Comparison of ENCODE assay signal across 8 mouse cellular contexts in the genomic region with DNA sequence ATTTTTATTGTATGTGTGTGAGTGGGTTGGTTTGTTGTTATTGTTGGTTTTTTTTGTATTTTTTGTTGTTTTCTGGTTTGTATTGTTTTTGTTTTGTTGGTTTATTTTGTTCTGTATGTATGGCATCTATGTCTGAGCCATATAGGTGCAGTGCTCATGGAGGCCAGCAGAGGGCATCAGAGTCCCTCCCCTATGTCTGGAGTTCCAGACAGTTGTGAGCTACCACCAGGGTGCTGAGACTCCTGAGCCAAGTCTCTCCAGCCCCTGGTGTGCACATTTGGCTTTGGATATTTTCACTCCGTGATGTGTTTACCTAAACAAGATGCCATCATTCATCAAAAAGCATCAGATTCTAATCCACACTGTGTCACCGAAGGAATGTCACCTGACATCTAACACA. TPM values are rescaled to one million over a fixed set of nuclear protein-coding genes. Genes with fewer than 3 reads are reported as not detected.
DNase-seq lines count a peak whose midpoint lies in the region; ATAC-seq and TF ChIP-seq lines count a peak whose summit lies in the region.

No protein-coding gene starts in this region.

- H3K27me3 ChIP-seq in forebrain, embryonic 11.5 days (ENCODE audit: control insufficient read depth, insufficient read depth, low read length): no peaks in the 10 kb centered on the region
- H3K27me3 ChIP-seq in forebrain, embryonic 13.5 days: no peaks in the 10 kb centered on the region
- H3K27me3 ChIP-seq in midbrain, embryonic 11.5 days (ENCODE audit: control insufficient read depth, insufficient read depth, low read length): no peaks in the 10 kb centered on the region
- H3K27me3 ChIP-seq in midbrain, embryonic 16.5 days (ENCODE audit: control insufficient read depth, insufficient read depth, low read depth, low read length): no peaks in the 10 kb centered on the region
- H3K27me3 ChIP-seq in testis, adult 2 months (ENCODE audit: control insufficient read depth, insufficient read depth, low read length): no peaks in the 10 kb centered on the region

- ATAC-seq in forebrain, embryonic 11.5 days (replicated peaks; ENCODE audit: low FRiP score): no peak
- ATAC-seq in forebrain, embryonic 13.5 days: no peak
- ATAC-seq in midbrain, embryonic 11.5 days (ENCODE audit: low FRiP score): no peak
- no peak for ATAC-seq in midbrain, embryonic 16.5 days

- H3K4me3 ChIP-seq in forebrain, embryonic 11.5 days (ENCODE audit: low read depth, low read length): no peak overlapping the region
- no peak overlapping the region for H3K4me3 ChIP-seq in forebrain, embryonic 13.5 days
- no peak overlapping the region for H3K4me3 ChIP-seq in midbrain, embryonic 11.5 days (ENCODE audit: low read depth, low read length)
- no peak overlapping the region for H3K4me3 ChIP-seq in midbrain, embryonic 16.5 days (ENCODE audit: low read depth, low read length)
- no peak overlapping the region for H3K4me3 ChIP-seq in testis, adult 2 months (ENCODE audit: control insufficient read depth, low read depth, low read length)

- no peaks in the 10 kb centered on the region for H3K4me1 ChIP-seq in forebrain, embryonic 11.5 days (replicated peaks; ENCODE audit: control insufficient read depth, insufficient read depth, low read length)
- no peaks in the 10 kb centered on the region for H3K4me1 ChIP-seq in forebrain, embryonic 13.5 days
- H3K4me1 ChIP-seq in midbrain, embryonic 11.5 days (ENCODE audit: control insufficient read depth, insufficient read depth, low read length): no peaks in the 10 kb centered on the region
- H3K4me1 ChIP-seq in midbrain, embryonic 16.5 days (ENCODE audit: control insufficient read depth, insufficient read depth, low read length): no peaks in the 10 kb centered on the region
- H3K4me1 ChIP-seq in testis, adult 2 months (ENCODE audit: control insufficient read depth, insufficient read depth, low read length): no peaks in the 10 kb centered on the region

- H3K27ac ChIP-seq in forebrain, embryonic 11.5 days (ENCODE audit: low read depth, low read length): no peak overlapping the region
- H3K27ac ChIP-seq in forebrain, embryonic 13.5 days: no peak overlapping the region
- H3K27ac ChIP-seq in midbrain, embryonic 11.5 days (ENCODE audit: low read depth, low read length): no peak overlapping the region
- no peak overlapping the region for H3K27ac ChIP-seq in midbrain, embryonic 16.5 days (ENCODE audit: low read length)
- no peak overlapping the region for H3K27ac ChIP-seq in testis, adult 2 months (ENCODE audit: control insufficient read depth, insufficient read depth, low read depth, low read length)

- no peak overlapping the region for H3K9ac ChIP-seq in forebrain, embryonic 11.5 days (ENCODE audit: low read length)
- no peak overlapping the region for H3K9ac ChIP-seq in forebrain, embryonic 13.5 days
- H3K9ac ChIP-seq in midbrain, embryonic 11.5 days (ENCODE audit: low read length): no peak overlapping the region
- H3K9ac ChIP-seq in midbrain, embryonic 16.5 days (ENCODE audit: low read depth, low read length): no peak overlapping the region

- peak; percentile 64 for DNase-seq in forebrain, embryonic 11.5 days (ENCODE audit: low spot score)
- peak; percentile 86 for DNase-seq in midbrain, embryonic 11.5 days (ENCODE audit: low spot score, missing footprints)
- DNase-seq in brain, adult 2 months (ENCODE audit: low read depth, low spot score): peak; percentile 23
- DNase-seq in kidney, postnatal 14 days: peak; percentile 8
- DNase-seq in Muller cell, postnatal 12 days (ENCODE audit: inconsistent ontology term): no peak

- no peak for TF ChIP-seq POLR2A in testis, adult 2 months (IDR thresholded peaks at IDR 0.05; ENCODE audit: control insufficient read depth, low read depth, low read length)

- 86% methylated on average over 2 of the region's 2 CpGs for WGBS in forebrain, embryonic 11.5 days
- 77% methylated on average over 2 of the region's 2 CpGs for WGBS in forebrain, embryonic 13.5 days
- 89% methylated on average over 2 of the region's 2 CpGs for WGBS in midbrain, embryonic 11.5 days
- WGBS in midbrain, embryonic 16.5 days: 86% methylated on average over 2 of the region's 2 CpGs

- peak; percentile 79; the same call in 1 of the 2 replicates for TF ChIP-seq CTCF in testis, adult 2 months (IDR thresholded peaks at IDR 0.05; ENCODE audit: control insufficient read depth, insufficient read depth, insufficient replicate concordance, low read depth, low read length)

- H3K36me3 ChIP-seq in forebrain, embryonic 11.5 days (ENCODE audit: control insufficient read depth, insufficient read depth, low read length): no peaks in the 10 kb centered on the region
- H3K36me3 ChIP-seq in forebrain, embryonic 13.5 days (ENCODE audit: poor library complexity, severe bottlenecking): no peaks in the 10 kb centered on the region
- no peaks in the 10 kb centered on the region for H3K36me3 ChIP-seq in midbrain, embryonic 11.5 days (ENCODE audit: control insufficient read depth, insufficient read depth, low read length)
- H3K36me3 ChIP-seq in midbrain, embryonic 16.5 days (ENCODE audit: control insufficient read depth, insufficient read depth, low read length): no peaks in the 10 kb centered on the region
- H3K36me3 ChIP-seq in testis, adult 2 months (ENCODE audit: control insufficient read depth, insufficient read depth, low read length): no peaks in the 10 kb centered on the region

- H3K9me3 ChIP-seq in forebrain, embryonic 11.5 days (ENCODE audit: control insufficient read depth, low read length): no peaks in the 10 kb centered on the region
- H3K9me3 ChIP-seq in forebrain, embryonic 13.5 days (replicated peaks): no peaks in the 10 kb centered on the region
- H3K9me3 ChIP-seq in midbrain, embryonic 11.5 days (ENCODE audit: control insufficient read depth, low read length): no peaks in the 10 kb centered on the region; the same call in 1 of the 2 replicates
- no peaks in the 10 kb centered on the region for H3K9me3 ChIP-seq in midbrain, embryonic 16.5 days (replicated peaks; ENCODE audit: control insufficient read depth, low read length, poor library complexity, severe bottlenecking)

- H3K4me2 ChIP-seq in forebrain, embryonic 11.5 days (ENCODE audit: low read depth, low read length, severe bottlenecking): no peak overlapping the region
- no peak overlapping the region for H3K4me2 ChIP-seq in forebrain, embryonic 13.5 days
- H3K4me2 ChIP-seq in midbrain, embryonic 11.5 days: no peak overlapping the region
- H3K4me2 ChIP-seq in midbrain, embryonic 16.5 days (ENCODE audit: low read length): no peak overlapping the region

RNA-seq across cellular contexts. Expression of a gene that starts 59.2 kb away (rescaled TPM):
- 9.5 and 10.6 TPM in 2 replicates for polyA plus RNA-seq in forebrain, embryonic 11.5 days (2014; fragmentation: Nextera tagmentation; extraction: Ambion mirVana)
- polyA plus RNA-seq in forebrain, embryonic 13.5 days (2015; fragmentation: Nextera tagmentation; extraction: Ambion mirVana): 4.9 and 7.6 TPM in 2 replicates
- 9.8 and 10.7 TPM in 2 replicates for polyA plus RNA-seq in midbrain, embryonic 11.5 days (2014; fragmentation: Nextera tagmentation; extraction: Ambion mirVana)
- 2.9 and 3.7 TPM in 2 replicates for polyA plus RNA-seq in midbrain, embryonic 16.5 days (2015; fragmentation: Nextera tagmentation; extraction: Ambion mirVana)
- polyA plus RNA-seq in testis, adult 2 months (2012; rRNA removed): 1.0 and 1.3 TPM in 2 replicates
